Mouse (Mus musculus) liver, adult 2 months (tissue): Measurements from ENCODE around the gene Hbq1b.

Experiments used
- CTCF ChIP-seq: fragments of 200-500 bp; IDR thresholded peaks from 2 replicates; pipeline ENCODE4 v1.5.1; 2011; ENCODE audit warnings: low read depth, low read length, control low read depth
- POLR2A ChIP-seq: fragments of 200-500 bp; IDR thresholded peaks from 2 replicates; pipeline ENCODE4 v1.6.1; 2011; ENCODE audit warnings: low read length, control low read depth; ENCODE audit not compliant: insufficient read depth; ENCODE audit errors: extremely low read depth

DNA sequence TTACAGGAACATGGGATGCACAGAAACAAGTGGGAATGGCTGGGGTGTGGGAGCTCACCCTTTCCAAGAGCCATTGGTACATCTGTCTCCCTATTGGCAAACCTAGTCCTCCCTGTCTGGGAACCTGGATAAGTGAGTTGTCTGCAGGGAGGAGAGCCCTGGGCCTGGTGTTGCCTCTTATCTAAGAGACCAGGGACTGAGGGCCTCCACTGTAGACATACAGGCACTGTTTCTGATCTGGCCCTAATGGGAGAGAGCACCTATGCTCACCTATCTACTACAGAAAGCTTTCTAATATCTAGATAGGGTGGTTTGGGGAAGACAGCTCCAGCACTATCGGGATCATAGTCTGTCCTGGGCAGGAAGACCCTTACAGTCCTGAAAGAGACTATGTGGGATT, 30.6 kb upstream of the Hbq1b start:
- no peak for TF ChIP-seq POLR2A
- no peak for TF ChIP-seq CTCF
